Mouse (Mus musculus): ENCODE measurements around the gene Slc25a5. TPM values are rescaled to one million over a fixed set of nuclear protein-coding genes. Genes with fewer than 3 reads are reported as not detected.
A peak's percentile ranks its signal among the peaks of the same experiment; 100 is the strongest.

Slc25a5 gene
- total and polyA plus RNA-seq, 2 experiments = 735 to 759 TPM

- Histone ChIP-seq H3K79me2 (ENCODE audit: control insufficient read depth, insufficient read depth, low read length) (no peaks in the 10 kb centered on the region), H3K27ac (replicated peaks; ENCODE audit: insufficient read depth, low read depth, low read length) (no peak overlapping the region), H3K9ac (ENCODE audit: low read depth, low read length) (no peak overlapping the region), H3K36me3 (ENCODE audit: control insufficient read depth, insufficient read depth, low read length) (no peaks in the 10 kb centered on the region), H3K27me3 (ENCODE audit: control insufficient read depth, insufficient read depth, low read length) (no peaks in the 10 kb centered on the region), H3K4me3 (ENCODE audit: insufficient read depth, low read depth, low read length) (no peak overlapping the region), H3K4me1 (ENCODE audit: control insufficient read depth, insufficient read depth, low read length) (no peaks in the 10 kb centered on the region; the same call in 1 of the 2 replicates)
- TF ChIP-seq CTCF (IDR thresholded peaks at IDR 0.05; ENCODE audit: low read depth, low read length) = no peak
- no peak for TF ChIP-seq POLR2A (IDR thresholded peaks at IDR 0.05; ENCODE audit: extremely low read depth, insufficient read depth, low read length)
- peak; percentile 51 for DNase-seq (ENCODE audit: extremely low read depth, low read depth, low spot score)
- 52% methylated on average over 11 of the region's 11 CpGs for WGBS
Observed at GRCm38 (mm10) chrX:36763298-36763933, 32.0 kb upstream of the Slc25a5 start.

GRCm38 (mm10) chrX:36763934-36764317 is 31.5 kb upstream of the Slc25a5 start:
- TF ChIP-seq CTCF (IDR thresholded peaks at IDR 0.05; ENCODE audit: low read depth, low read length) = no peak
- TF ChIP-seq POLR2A (IDR thresholded peaks at IDR 0.05; ENCODE audit: extremely low read depth, insufficient read depth, low read length) = no peak

GRCm38 (mm10) chrX:36767386-36767785 is 28.1 kb upstream of the Slc25a5 start:
- Histone ChIP-seq H3K36me3 (ENCODE audit: control insufficient read depth, insufficient read depth, low read length) (no peaks in the 10 kb centered on the region), H3K4me1 (ENCODE audit: control insufficient read depth, insufficient read depth, low read length) (no peaks in the 10 kb centered on the region; the same call in 1 of the 2 replicates), H3K27ac (replicated peaks; ENCODE audit: insufficient read depth, low read depth, low read length) (peak overlapping the region; percentile 46), H3K9ac (ENCODE audit: low read depth, low read length) (no peak overlapping the region), H3K4me3 (ENCODE audit: insufficient read depth, low read depth, low read length) (no peak overlapping the region), H3K27me3 (ENCODE audit: control insufficient read depth, insufficient read depth, low read length) (no peaks in the 10 kb centered on the region), H3K79me2 (ENCODE audit: control insufficient read depth, insufficient read depth, low read length) (no peaks in the 10 kb centered on the region)
- TF ChIP-seq CTCF (IDR thresholded peaks at IDR 0.05; ENCODE audit: low read depth, low read length) (no peak), POLR2A (IDR thresholded peaks at IDR 0.05; ENCODE audit: extremely low read depth, insufficient read depth, low read length) (no peak)
- DNase-seq (ENCODE audit: extremely low read depth, low read depth, low spot score) = peak; percentile 90
- WGBS = 13% methylated on average over 5 of the region's 5 CpGs

More at GRCm38 (mm10) chrX:36763934-36764317, 31.5 kb upstream of the Slc25a5 start:
- no peaks in the 10 kb centered on the region for H3K27me3 ChIP-seq (ENCODE audit: control insufficient read depth, insufficient read depth, low read length)
- H3K9ac ChIP-seq (ENCODE audit: low read depth, low read length) = no peak overlapping the region
- no peaks in the 10 kb centered on the region for H3K36me3 ChIP-seq (ENCODE audit: control insufficient read depth, insufficient read depth, low read length)
- no peaks in the 10 kb centered on the region for H3K79me2 ChIP-seq (ENCODE audit: control insufficient read depth, insufficient read depth, low read length)
- WGBS = 71% methylated on average over 2 of the region's 2 CpGs
- no peaks in the 10 kb centered on the region; the same call in 1 of the 2 replicates for H3K4me1 ChIP-seq (ENCODE audit: control insufficient read depth, insufficient read depth, low read length)
- DNase-seq (ENCODE audit: extremely low read depth, low read depth, low spot score) = no peak
- H3K27ac ChIP-seq (replicated peaks; ENCODE audit: insufficient read depth, low read depth, low read length) = no peak overlapping the region
- no peak overlapping the region for H3K4me3 ChIP-seq (ENCODE audit: insufficient read depth, low read depth, low read length)

- Histone ChIP-seq H3K27ac (replicated peaks; ENCODE audit: insufficient read depth, low read depth, low read length) (no peak overlapping the region), H3K4me3 (ENCODE audit: insufficient read depth, low read depth, low read length) (no peak overlapping the region), H3K27me3 (ENCODE audit: control insufficient read depth, insufficient read depth, low read length) (no peaks in the 10 kb centered on the region), H3K4me1 (ENCODE audit: control insufficient read depth, insufficient read depth, low read length) (no peaks in the 10 kb centered on the region), H3K9ac (ENCODE audit: low read depth, low read length) (no peak overlapping the region), H3K79me2 (ENCODE audit: control insufficient read depth, insufficient read depth, low read length) (no peaks in the 10 kb centered on the region), H3K36me3 (ENCODE audit: control insufficient read depth, insufficient read depth, low read length) (no peaks in the 10 kb centered on the region)
- 89% methylated on average over 6 of the region's 6 CpGs for WGBS
- no peak for DNase-seq (ENCODE audit: extremely low read depth, low read depth, low spot score)
- TF ChIP-seq POLR2A (IDR thresholded peaks at IDR 0.05; ENCODE audit: extremely low read depth, insufficient read depth, low read length) (no peak), CTCF (IDR thresholded peaks at IDR 0.05; ENCODE audit: low read depth, low read length) (no peak)
Observed at GRCm38 (mm10) chrX:36772591-36772990, 22.9 kb upstream of the Slc25a5 start.

GRCm38 (mm10) chrX:36775520-36775919 is 19.9 kb upstream of the Slc25a5 start:
- H3K4me3 ChIP-seq (ENCODE audit: insufficient read depth, low read depth, low read length) = no peak overlapping the region
- H3K27ac ChIP-seq (replicated peaks; ENCODE audit: insufficient read depth, low read depth, low read length) = no peak overlapping the region
- H3K9ac ChIP-seq (ENCODE audit: low read depth, low read length) = no peak overlapping the region
- H3K36me3 ChIP-seq (ENCODE audit: control insufficient read depth, insufficient read depth, low read length) = no peaks in the 10 kb centered on the region
- no peak for TF ChIP-seq CTCF (IDR thresholded peaks at IDR 0.05; ENCODE audit: low read depth, low read length)
- TF ChIP-seq POLR2A (IDR thresholded peaks at IDR 0.05; ENCODE audit: extremely low read depth, insufficient read depth, low read length) = no peak
- 89% methylated on average over 5 of the region's 5 CpGs for WGBS
- H3K4me1 ChIP-seq (ENCODE audit: control insufficient read depth, insufficient read depth, low read length) = no peaks in the 10 kb centered on the region
- no peak for DNase-seq (ENCODE audit: extremely low read depth, low read depth, low spot score)
- no peaks in the 10 kb centered on the region for H3K79me2 ChIP-seq (ENCODE audit: control insufficient read depth, insufficient read depth, low read length)
- H3K27me3 ChIP-seq (ENCODE audit: control insufficient read depth, insufficient read depth, low read length) = no peaks in the 10 kb centered on the region

GRCm38 (mm10) chrX:36777694-36778093 is 17.8 kb upstream of the Slc25a5 start:
- 36% methylated on average over 4 of the region's 4 CpGs for WGBS
- peak; percentile 58 for DNase-seq (ENCODE audit: extremely low read depth, low read depth, low spot score)
- no peak overlapping the region for H3K4me3 ChIP-seq (ENCODE audit: insufficient read depth, low read depth, low read length)
- no peak for TF ChIP-seq CTCF (IDR thresholded peaks at IDR 0.05; ENCODE audit: low read depth, low read length)
- no peak for TF ChIP-seq POLR2A (IDR thresholded peaks at IDR 0.05; ENCODE audit: extremely low read depth, insufficient read depth, low read length)
- no peaks in the 10 kb centered on the region for H3K27me3 ChIP-seq (ENCODE audit: control insufficient read depth, insufficient read depth, low read length)
- no peaks in the 10 kb centered on the region for H3K4me1 ChIP-seq (ENCODE audit: control insufficient read depth, insufficient read depth, low read length)
- H3K79me2 ChIP-seq (ENCODE audit: control insufficient read depth, insufficient read depth, low read length) = no peaks in the 10 kb centered on the region
- no peak overlapping the region for H3K9ac ChIP-seq (ENCODE audit: low read depth, low read length)
- no peaks in the 10 kb centered on the region for H3K36me3 ChIP-seq (ENCODE audit: control insufficient read depth, insufficient read depth, low read length)
- no peak overlapping the region for H3K27ac ChIP-seq (replicated peaks; ENCODE audit: insufficient read depth, low read depth, low read length)

Measured in liver, adult 2 months (tissue).